Mouse (Mus musculus) midbrain, embryonic 11.5 days (tissue): ENCODE data around the gene AC170998.1. TPM values are rescaled to one million over a fixed set of nuclear protein-coding genes. Genes with fewer than 3 reads are reported as not detected.
"Not testable (repeated sequence)": the region's sequence is repeated elsewhere in the genome, so short reads cannot be mapped to it uniquely, and the experiment has no call there.

ENCODE experiments used
- ATAC-seq: fragments of 200-750 bp; cut with Nextera tagmentation; 2 replicates; pipeline ENCODE4 v1.8.0; 2017; ENCODE audit warnings: moderate TSS enrichment, moderate library complexity; ENCODE audit not compliant: low FRiP score
- DNase-seq: peaks from one replicate; pipeline ENCODE4 v3.0.0; 2015; ENCODE audit warnings: low spot score; ENCODE audit errors: missing footprints
- H3K27ac ChIP-seq: fragments of 300-500 bp; sonication (generic); 2 replicates; pipeline ENCODE4 v1.5.1; 2014; ENCODE audit warnings: low read depth, low read length
- H3K27me3 ChIP-seq: fragments of 300-500 bp; sonication (generic); 2 replicates; pipeline ENCODE4 v1.6.1; 2014; ENCODE audit warnings: mild to moderate bottlenecking, low read length, moderate library complexity, mixed read lengths; ENCODE audit not compliant: control insufficient read depth, insufficient read depth
- H3K36me3 ChIP-seq: fragments of 300-500 bp; sonication (generic); 2 replicates; pipeline ENCODE4 v1.6.1; 2014; ENCODE audit warnings: mild to moderate bottlenecking, low read length, moderate library complexity, mixed read lengths; ENCODE audit not compliant: control insufficient read depth, insufficient read depth
- H3K4me1 ChIP-seq: fragments of 300-500 bp; sonication (generic); 2 replicates; pipeline ENCODE4 v1.6.1; 2014; ENCODE audit warnings: low read length; ENCODE audit not compliant: control insufficient read depth, insufficient read depth
- H3K4me2 ChIP-seq: fragments of 300-500 bp; sonication (generic); 2 replicates; pipeline ENCODE4 v1.6.1; 2014; ENCODE audit warnings: mild to moderate bottlenecking, moderate library complexity
- H3K4me3 ChIP-seq: fragments of 300-500 bp; sonication (generic); 2 replicates; pipeline ENCODE4 v1.5.1; 2014; ENCODE audit warnings: low read depth, low read length
- H3K9ac ChIP-seq: fragments of 300-500 bp; sonication (generic); 2 replicates; pipeline ENCODE4 v1.6.1; 2014; ENCODE audit warnings: low read length
- H3K9me3 ChIP-seq: fragments of 300-500 bp; sonication (generic); 2 replicates; pipeline ENCODE4 v1.6.1; 2016; ENCODE audit warnings: low read length; ENCODE audit not compliant: control insufficient read depth
- WGBS: fragments of 180-500 bp; shearing (Covaris S2); extraction: QIAGEN DNeasy Blood & Tissue Kit; methylation state at CpG from one replicate; pipeline ENCODE4 v1.1.7; 2014; 5-methylcytosine and 5-hydroxymethylcytosine counted together
- polyA plus RNA-seq: library from polyadenylated mRNA; unstranded; fragments of >200 nt; fragmentation: Nextera tagmentation; extraction: Ambion mirVana; gene quantifications from 2 replicates; pipeline ENCODE4 v1.2.1, GENCODE M21; 2014

The AC170998.1 gene
- polyA plus RNA-seq, 1 experiment from 2014 or later, result 0.78 TPM

- no peak overlapping the region for H3K27ac ChIP-seq
- no peak for DNase-seq
- H3K4me3 ChIP-seq, result no peak overlapping the region
- 94% methylated on average over 6 of the region's 6 CpGs for WGBS
- no peak overlapping the region for H3K4me2 ChIP-seq
- peaks cover 3% of the 10 kb centered on the region; the same call in 1 of the 2 replicates for H3K36me3 ChIP-seq
- H3K9ac ChIP-seq, result no peak overlapping the region
- no peaks in the 10 kb centered on the region for H3K9me3 ChIP-seq
- ATAC-seq, result no peak
- H3K27me3 ChIP-seq, result no peaks in the 10 kb centered on the region
- H3K4me1 ChIP-seq, result no peaks in the 10 kb centered on the region; the same call in 1 of the 2 replicates
Measured at GRCm38 (mm10) chr17:28711237-28711636, 14.6 kb upstream of the AC170998.1 start.

DNA sequence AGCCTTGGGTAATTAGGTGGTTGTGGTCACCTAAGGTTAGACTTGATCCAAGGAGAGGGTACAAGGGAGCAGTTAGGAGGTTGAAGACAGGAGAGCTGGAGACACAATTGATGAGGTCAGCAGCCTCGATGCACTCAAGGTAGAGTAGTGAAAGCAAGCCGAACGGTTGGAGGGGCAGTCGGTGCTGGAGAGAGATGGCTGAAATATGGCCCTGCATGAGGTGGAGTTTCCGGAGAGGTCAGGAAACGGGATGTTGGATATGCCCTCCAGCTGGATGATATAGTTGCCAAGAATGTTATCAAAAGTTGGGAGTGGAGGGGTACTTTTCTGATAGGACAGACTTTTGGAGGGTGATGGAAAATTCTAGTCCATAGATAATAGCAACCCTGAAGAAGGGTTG is 13.6 kb upstream of the AC170998.1 start:
- ATAC-seq, result no peak
- Histone ChIP-seq H3K4me3 (no peak overlapping the region), H3K4me2 (no peak overlapping the region), H3K36me3 (peaks cover 3% of the 10 kb centered on the region; the same call in 1 of the 2 replicates), H3K9me3 (no peaks in the 10 kb centered on the region), H3K9ac (no peak overlapping the region), H3K27ac (no peak overlapping the region), H3K4me1 (no peaks in the 10 kb centered on the region), H3K27me3 (no peaks in the 10 kb centered on the region)
- no peak for DNase-seq
- 96% methylated on average over 6 of the region's 6 CpGs for WGBS

DNA sequence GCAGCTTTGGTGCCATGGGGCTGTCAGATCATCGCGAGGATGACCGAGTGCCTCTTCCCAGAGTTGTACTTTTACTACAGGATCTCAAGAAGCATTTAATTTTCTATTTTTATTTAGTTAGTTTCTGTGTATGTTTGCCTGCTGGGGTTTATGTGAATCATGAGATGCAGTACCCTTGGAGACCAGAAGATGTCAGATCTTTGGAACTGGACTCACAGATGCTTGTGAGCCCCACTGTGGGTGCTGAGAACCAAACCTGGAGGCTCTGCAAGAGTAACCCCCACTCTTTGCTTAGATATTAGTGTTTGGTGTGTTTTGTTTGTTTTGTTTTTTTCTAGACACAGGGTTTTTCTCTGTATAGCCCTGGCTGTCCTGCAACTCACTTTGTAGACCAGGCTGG is 11.9 kb upstream of the AC170998.1 start:
- no peak overlapping the region for H3K4me2 ChIP-seq
- 94% methylated on average over 3 of the region's 3 CpGs for WGBS
- H3K9ac ChIP-seq, result no peak overlapping the region
- no peaks in the 10 kb centered on the region for H3K9me3 ChIP-seq
- H3K27me3 ChIP-seq, result no peaks in the 10 kb centered on the region
- DNase-seq, result no peak
- peaks cover 3% of the 10 kb centered on the region; the same call in 1 of the 2 replicates for H3K36me3 ChIP-seq
- H3K27ac ChIP-seq, result no peak overlapping the region
- ATAC-seq, result no peak
- no peaks in the 10 kb centered on the region for H3K4me1 ChIP-seq
- no peak overlapping the region for H3K4me3 ChIP-seq

- no peak for DNase-seq
- H3K36me3 ChIP-seq, result peaks cover 9% of the 10 kb centered on the region; the same call in 1 of the 2 replicates
Measured at GRCm38 (mm10) chr17:28715832-28716548, 9.9 kb upstream of the AC170998.1 start.

GRCm38 (mm10) chr17:28717535-28717934 is 8.3 kb upstream of the AC170998.1 start:
- Histone ChIP-seq H3K4me1 (no peaks in the 10 kb centered on the region), H3K27me3 (no peaks in the 10 kb centered on the region), H3K4me2 (no peak overlapping the region), H3K9me3 (no peaks in the 10 kb centered on the region), H3K36me3 (peaks cover 12% of the 10 kb centered on the region; the same call in 1 of the 2 replicates), H3K4me3 (no peak overlapping the region), H3K9ac (no peak overlapping the region), H3K27ac (no peak overlapping the region)
- no peak for DNase-seq
- ATAC-seq, result no peak
- 78% methylated on average over 3 of the region's 3 CpGs for WGBS

More at GRCm38 (mm10) chr17:28715832-28716548, 9.9 kb upstream of the AC170998.1 start:
- no peak for ATAC-seq
- Histone ChIP-seq H3K27me3 (no peaks in the 10 kb centered on the region), H3K4me3 (no peak overlapping the region), H3K9me3 (no peaks in the 10 kb centered on the region), H3K27ac (no peak overlapping the region), H3K9ac (no peak overlapping the region), H3K4me1 (no peaks in the 10 kb centered on the region), H3K4me2 (no peak overlapping the region)
- 85% methylated on average over 7 of the region's 7 CpGs for WGBS

- not testable (repeated sequence) for H3K36me3 ChIP-seq, H3K9me3 ChIP-seq, H3K9ac ChIP-seq, ATAC-seq, H3K27me3 ChIP-seq, DNase-seq, H3K4me3 ChIP-seq, H3K4me1 ChIP-seq, H3K4me2 ChIP-seq, H3K27ac ChIP-seq
- WGBS, result 92% methylated on average over 11 of the region's 11 CpGs
Measured at GRCm38 (mm10) chr17:28727511-28727910, 1.6 kb downstream of the AC170998.1 start.

DNA sequence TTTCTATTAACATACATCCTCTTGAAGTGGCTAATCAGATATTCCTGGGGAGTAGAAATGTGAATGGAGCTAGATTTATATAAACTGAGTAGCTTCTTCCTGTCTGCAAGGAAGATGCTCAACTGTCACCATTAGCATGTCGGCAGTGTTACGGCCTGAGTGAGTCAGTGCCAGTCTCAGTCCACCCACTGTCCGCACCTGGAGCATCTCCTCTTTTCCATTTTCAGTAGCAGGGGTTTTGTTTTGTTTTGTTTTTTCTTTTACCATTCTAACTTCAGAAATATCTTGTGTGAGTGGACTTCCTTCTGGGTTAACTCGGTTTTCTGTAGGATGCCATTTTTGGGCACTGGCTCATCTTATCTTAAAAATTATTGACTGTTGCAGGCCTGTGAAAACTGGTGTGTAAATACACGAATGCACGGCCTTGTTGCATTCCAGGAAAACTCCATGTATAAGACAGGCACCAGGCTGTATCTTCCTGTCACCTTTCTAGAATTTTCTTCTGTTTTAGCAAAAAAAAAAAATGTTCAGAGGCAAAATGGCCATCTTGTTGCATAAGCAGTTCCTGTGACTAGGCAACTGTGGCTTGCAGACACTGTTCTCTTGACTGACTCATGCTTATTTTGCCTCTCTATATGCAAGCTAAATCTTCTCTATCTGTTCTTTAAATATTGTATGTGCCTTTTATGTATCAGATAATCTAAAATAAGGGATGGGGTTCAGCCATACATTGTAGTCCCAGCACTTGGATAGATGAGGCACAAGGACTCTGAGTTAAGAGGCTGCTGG is 9.6 kb downstream of the AC170998.1 start:
- ATAC-seq, result no peak

GRCm38 (mm10) chr17:28736486-28736885 is 10.6 kb downstream of the AC170998.1 start:
- Histone ChIP-seq H3K36me3 (0 out of 2 replicates have a peak, but pooled peaks cover 5% of the 10 kb centered on the region), H3K4me2 (no peak overlapping the region), H3K9me3 (no peaks in the 10 kb centered on the region), H3K27ac (no peak overlapping the region), H3K9ac (no peak overlapping the region), H3K4me3 (no peak overlapping the region), H3K27me3 (no peaks in the 10 kb centered on the region), H3K4me1 (no peaks in the 10 kb centered on the region)
- 81% methylated on average over 4 of the region's 4 CpGs for WGBS
- DNase-seq (no peak), ATAC-seq (no peak)

More for the DNA sequence above, 9.6 kb downstream of the AC170998.1 start:
- Histone ChIP-seq H3K36me3 (0 out of 2 replicates have a peak, but pooled peaks cover 5% of the 10 kb centered on the region), H3K27me3 (no peaks in the 10 kb centered on the region), H3K27ac (no peak overlapping the region), H3K4me2 (no peak overlapping the region), H3K4me1 (no peaks in the 10 kb centered on the region), H3K9ac (no peak overlapping the region), H3K4me3 (no peak overlapping the region), H3K9me3 (no peaks in the 10 kb centered on the region)
- no peak for DNase-seq
- 93% methylated on average over 6 of the region's 6 CpGs for WGBS

DNA sequence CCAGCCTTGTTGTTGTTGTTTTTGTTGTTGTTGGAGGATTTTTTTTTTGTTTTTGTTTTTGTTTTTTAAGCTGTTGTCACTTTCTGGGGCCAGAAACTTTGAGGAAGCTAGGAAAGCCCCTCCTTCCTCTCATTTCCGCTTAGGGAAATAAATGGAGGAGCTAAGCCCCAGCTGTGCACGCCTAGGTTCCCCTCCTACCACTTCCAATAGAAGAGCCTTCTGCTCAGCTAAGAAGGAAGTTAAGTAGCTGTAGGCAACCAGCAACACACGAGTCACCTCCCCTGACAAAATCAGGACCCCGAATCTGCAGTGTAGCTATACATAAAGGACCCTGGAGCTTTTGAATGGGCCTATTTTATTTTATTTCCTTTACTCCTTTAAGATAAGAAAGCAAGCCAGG is 12.1 kb downstream of the AC170998.1 start:
- no peak overlapping the region for H3K9ac ChIP-seq
- H3K36me3 ChIP-seq, result 0 out of 2 replicates have a peak, but pooled peaks cover 2% of the 10 kb centered on the region
- no peak overlapping the region for H3K4me3 ChIP-seq
- no peak overlapping the region for H3K4me2 ChIP-seq
- H3K27me3 ChIP-seq, result no peaks in the 10 kb centered on the region
- H3K27ac ChIP-seq, result no peak overlapping the region
- no peaks in the 10 kb centered on the region for H3K4me1 ChIP-seq
- no peaks in the 10 kb centered on the region for H3K9me3 ChIP-seq
- ATAC-seq, result no peak
- 85% methylated on average over 4 of the region's 4 CpGs for WGBS
- DNase-seq, result no peak
